ENCODE assay signal across 9 mouse cellular contexts in genomic region chr5:135960909-135961635, GRCm38 (mm10). TPM values are rescaled to one million over a fixed set of nuclear protein-coding genes. Genes with fewer than 3 reads are reported as not detected.
A peak's percentile ranks its signal among the peaks of the same experiment; 100 is the strongest.
DNase-seq lines count a peak whose midpoint lies in the region; ATAC-seq and TF ChIP-seq lines count a peak whose summit lies in the region.
"Had no signal": no experiment of that assay in that cellular context is flagged by ENCODE, and none has a peak within 500 bp of the region (broad histone marks: within the 10 kb centered on the region; RNA-seq: fewer than 3 reads in every experiment).

No protein-coding gene starts in this region.

- H3K27ac ChIP-seq in kidney, embryonic 14.5 days (ENCODE audit: low read depth, low read length), result peak overlapping the region; percentile 89; the same call in 1 of the 2 replicates
- H3K27ac ChIP-seq in embryonic facial prominence, embryonic 10.5 days (replicated peaks), result peak overlapping the region; percentile 95
- peak overlapping the region; percentile 97; the same call in 1 of the 2 replicates for H3K27ac ChIP-seq in hindbrain, postnatal 0 days
- peak overlapping the region; percentile 97; the same call in 1 of the 2 replicates for H3K27ac ChIP-seq in midbrain, embryonic 15.5 days

- WGBS in kidney, embryonic 14.5 days, result 96% methylated on average over 15 of the region's 15 CpGs
- WGBS in embryonic facial prominence, embryonic 10.5 days, result 94% methylated on average over 15 of the region's 15 CpGs
- 96% methylated on average over 15 of the region's 15 CpGs for WGBS in hindbrain, postnatal 0 days
- WGBS in midbrain, embryonic 15.5 days, result 97% methylated on average over 15 of the region's 15 CpGs

- H3K4me2 ChIP-seq in kidney, embryonic 14.5 days (replicated peaks; ENCODE audit: low read depth, low read length), result peak overlapping the region; percentile 66; the same call in 1 of the 2 replicates
- no peak overlapping the region for H3K4me2 ChIP-seq in hindbrain, postnatal 0 days (ENCODE audit: low read depth, low read length)
- peak overlapping the region; percentile 80 for H3K4me2 ChIP-seq in midbrain, embryonic 15.5 days

- no peak for DNase-seq in kidney, postnatal 25 days
- DNase-seq in embryonic facial prominence, embryonic 10.5 days (ENCODE audit: low spot score), result no peak
- no peak for DNase-seq in hindbrain, postnatal 0 days (ENCODE audit: low spot score)
- DNase-seq in right cerebral cortex, adult 18-20 months, result no peak
- no peak for DNase-seq in ovary, postnatal 14 days (ENCODE audit: low spot score)
- DNase-seq: right cerebral cortex, postnatal 14 days had no signal

- H3K4me1 ChIP-seq in kidney, embryonic 14.5 days (ENCODE audit: control insufficient read depth, insufficient read depth, low read length), result peaks cover 22% of the 10 kb centered on the region
- peaks cover 45% of the 10 kb centered on the region for H3K4me1 ChIP-seq in embryonic facial prominence, embryonic 10.5 days
- peaks cover 6% of the 10 kb centered on the region; the same call in 1 of the 2 replicates for H3K4me1 ChIP-seq in hindbrain, postnatal 0 days (ENCODE audit: insufficient read depth, low read length)
- peaks cover 24% of the 10 kb centered on the region for H3K4me1 ChIP-seq in midbrain, embryonic 15.5 days

- no peak for TF ChIP-seq CTCF in hindbrain, postnatal 0 days (IDR thresholded peaks at IDR 0.05; ENCODE audit: low read depth)

- ATAC-seq in kidney, embryonic 14.5 days (ENCODE audit: low FRiP score, low TSS enrichment), result no peak
- ATAC-seq in hindbrain, postnatal 0 days, result no peak
- ATAC-seq in midbrain, embryonic 15.5 days (replicated peaks), result no peak

- no peaks in the 10 kb centered on the region for H3K9me3 ChIP-seq in kidney, embryonic 14.5 days (ENCODE audit: control insufficient read depth, low read length)
- H3K9me3 ChIP-seq in embryonic facial prominence, embryonic 10.5 days, result no peaks in the 10 kb centered on the region
- H3K9me3 ChIP-seq in hindbrain, postnatal 0 days (ENCODE audit: low read length), result no peaks in the 10 kb centered on the region
- H3K9me3 ChIP-seq in midbrain, embryonic 15.5 days, result no peaks in the 10 kb centered on the region

- no peaks in the 10 kb centered on the region for H3K36me3 ChIP-seq in kidney, embryonic 14.5 days (ENCODE audit: control insufficient read depth, insufficient read depth, low read length)
- no peaks in the 10 kb centered on the region for H3K36me3 ChIP-seq in embryonic facial prominence, embryonic 10.5 days (replicated peaks)
- no peaks in the 10 kb centered on the region for H3K36me3 ChIP-seq in hindbrain, postnatal 0 days (ENCODE audit: insufficient read depth, low read length)
- no peaks in the 10 kb centered on the region for H3K36me3 ChIP-seq in midbrain, embryonic 15.5 days (replicated peaks)

- H3K4me3 ChIP-seq in kidney, embryonic 14.5 days (ENCODE audit: low read length), result 0 out of 2 replicates have a peak overlapping the region, but pooled peaks have one; percentile 53
- peak overlapping the region; percentile 68 for H3K4me3 ChIP-seq in embryonic facial prominence, embryonic 10.5 days
- H3K4me3 ChIP-seq in hindbrain, postnatal 0 days (ENCODE audit: low read length), result no peak overlapping the region
- H3K4me3 ChIP-seq in midbrain, embryonic 15.5 days, result no peak overlapping the region

- no peaks in the 10 kb centered on the region for H3K27me3 ChIP-seq in kidney, embryonic 14.5 days (ENCODE audit: control insufficient read depth, insufficient read depth, low read length)
- H3K27me3 ChIP-seq in embryonic facial prominence, embryonic 10.5 days (replicated peaks; ENCODE audit: low read depth, poor library complexity, severe bottlenecking), result peaks cover 21% of the 10 kb centered on the region
- H3K27me3 ChIP-seq in hindbrain, postnatal 0 days (ENCODE audit: insufficient read depth, low read length), result no peaks in the 10 kb centered on the region
- no peaks in the 10 kb centered on the region for H3K27me3 ChIP-seq in midbrain, embryonic 15.5 days (replicated peaks)

- no peak overlapping the region for H3K9ac ChIP-seq in kidney, embryonic 14.5 days (ENCODE audit: low read depth, low read length)
- no peak overlapping the region for H3K9ac ChIP-seq in hindbrain, postnatal 0 days (replicated peaks; ENCODE audit: low read length)
- no peak overlapping the region for H3K9ac ChIP-seq in midbrain, embryonic 15.5 days

RNA-seq across cellular contexts. Expression of gene Ssc4d, which starts 13.3 kb away (rescaled TPM):
- polyA plus RNA-seq in kidney, embryonic 14.5 days (2014; fragmentation: Nextera tagmentation; extraction: Ambion mirVana), result 10.2 and 10.3 TPM in 2 replicates
- 3.1 and 4.0 TPM in 2 replicates for polyA plus RNA-seq in embryonic facial prominence, embryonic 10.5 days (2016; fragmentation: Nextera tagmentation; extraction: Ambion mirVana)
- total RNA-seq in hindbrain, postnatal 0 days (2014; rRNA removed), result 6.5 and 18.9 TPM in 2 replicates
- 3.6 and 3.8 TPM in 2 replicates for polyA plus RNA-seq in hindbrain, postnatal 0 days (2015; fragmentation: Nextera tagmentation; extraction: Ambion mirVana)
- polyA plus RNA-seq in midbrain, embryonic 15.5 days (2015; fragmentation: Nextera tagmentation; extraction: Ambion mirVana), result 1.4 and 2.2 TPM in 2 replicates

RNA-seq across cellular contexts. Expression of gene Zp3, which starts 18.8 kb away (rescaled TPM):
- polyA plus RNA-seq in kidney, embryonic 14.5 days (2014; fragmentation: Nextera tagmentation; extraction: Ambion mirVana), result 0.29 TPM in 1 of 2 replicates, not detected in the other
- not detected in 2 replicates for polyA plus RNA-seq in embryonic facial prominence, embryonic 10.5 days (2016; fragmentation: Nextera tagmentation; extraction: Ambion mirVana)
- 0.10 TPM in 1 of 2 replicates, not detected in the other for total RNA-seq in hindbrain, postnatal 0 days (2014; rRNA removed)
- 0.18 and 0.39 TPM in 2 replicates for polyA plus RNA-seq in hindbrain, postnatal 0 days (2015; fragmentation: Nextera tagmentation; extraction: Ambion mirVana)
- 0.17 and 0.21 TPM in 2 replicates for polyA plus RNA-seq in midbrain, embryonic 15.5 days (2015; fragmentation: Nextera tagmentation; extraction: Ambion mirVana)
- total RNA-seq: heart, adult 18-20 months had no signal

RNA-seq across cellular contexts. Expression of gene Ywhag, which starts 26.7 kb away (rescaled TPM):
- polyA plus RNA-seq in kidney, embryonic 14.5 days (2014; fragmentation: Nextera tagmentation; extraction: Ambion mirVana), result 90.2 and 105 TPM in 2 replicates
- 244 and 257 TPM in 2 replicates for polyA plus RNA-seq in embryonic facial prominence, embryonic 10.5 days (2016; fragmentation: Nextera tagmentation; extraction: Ambion mirVana)
- 334 and 336 TPM in 2 replicates for total RNA-seq in hindbrain, postnatal 0 days (2014; rRNA removed)
- 734 and 782 TPM in 2 replicates for polyA plus RNA-seq in hindbrain, postnatal 0 days (2015; fragmentation: Nextera tagmentation; extraction: Ambion mirVana)
- polyA plus RNA-seq in midbrain, embryonic 15.5 days (2015; fragmentation: Nextera tagmentation; extraction: Ambion mirVana), result 845 and 866 TPM in 2 replicates

RNA-seq across cellular contexts. Expression of gene Dtx2, which starts 33.5 kb away (rescaled TPM):
- 24.0 and 26.6 TPM in 2 replicates for polyA plus RNA-seq in kidney, embryonic 14.5 days (2014; fragmentation: Nextera tagmentation; extraction: Ambion mirVana)
- 38.5 and 39.2 TPM in 2 replicates for polyA plus RNA-seq in embryonic facial prominence, embryonic 10.5 days (2016; fragmentation: Nextera tagmentation; extraction: Ambion mirVana)
- 23.5 and 28.6 TPM in 2 replicates for total RNA-seq in hindbrain, postnatal 0 days (2014; rRNA removed)
- 17.4 and 17.9 TPM in 2 replicates for polyA plus RNA-seq in hindbrain, postnatal 0 days (2015; fragmentation: Nextera tagmentation; extraction: Ambion mirVana)
- polyA plus RNA-seq in midbrain, embryonic 15.5 days (2015; fragmentation: Nextera tagmentation; extraction: Ambion mirVana), result 26.8 and 27.5 TPM in 2 replicates

Comparison
In these comparisons a context has a peak if more than half of its experiments do, and no peak if none do; other contexts are left out.
1. H3K4me3 ChIP-seq: peak in kidney, embryonic 14.5 days (single experiment) and embryonic facial prominence, embryonic 10.5 days (single experiment); none in hindbrain, postnatal 0 days (single experiment) and midbrain, embryonic 15.5 days (single experiment).
2. Peak in every context shown above with its lines, with median percentiles within 50 percentile points of each other: H3K27ac ChIP-seq.